Mouse (Mus musculus): ENCODE results near the gene 2010111I01Rik. TPM values are rescaled to one million over a fixed set of nuclear protein-coding genes. Genes with fewer than 3 reads are reported as not detected.

The 2010111I01Rik gene
- polyA plus RNA-seq, 1 experiment from 2014 or later, result 144 TPM

DNA sequence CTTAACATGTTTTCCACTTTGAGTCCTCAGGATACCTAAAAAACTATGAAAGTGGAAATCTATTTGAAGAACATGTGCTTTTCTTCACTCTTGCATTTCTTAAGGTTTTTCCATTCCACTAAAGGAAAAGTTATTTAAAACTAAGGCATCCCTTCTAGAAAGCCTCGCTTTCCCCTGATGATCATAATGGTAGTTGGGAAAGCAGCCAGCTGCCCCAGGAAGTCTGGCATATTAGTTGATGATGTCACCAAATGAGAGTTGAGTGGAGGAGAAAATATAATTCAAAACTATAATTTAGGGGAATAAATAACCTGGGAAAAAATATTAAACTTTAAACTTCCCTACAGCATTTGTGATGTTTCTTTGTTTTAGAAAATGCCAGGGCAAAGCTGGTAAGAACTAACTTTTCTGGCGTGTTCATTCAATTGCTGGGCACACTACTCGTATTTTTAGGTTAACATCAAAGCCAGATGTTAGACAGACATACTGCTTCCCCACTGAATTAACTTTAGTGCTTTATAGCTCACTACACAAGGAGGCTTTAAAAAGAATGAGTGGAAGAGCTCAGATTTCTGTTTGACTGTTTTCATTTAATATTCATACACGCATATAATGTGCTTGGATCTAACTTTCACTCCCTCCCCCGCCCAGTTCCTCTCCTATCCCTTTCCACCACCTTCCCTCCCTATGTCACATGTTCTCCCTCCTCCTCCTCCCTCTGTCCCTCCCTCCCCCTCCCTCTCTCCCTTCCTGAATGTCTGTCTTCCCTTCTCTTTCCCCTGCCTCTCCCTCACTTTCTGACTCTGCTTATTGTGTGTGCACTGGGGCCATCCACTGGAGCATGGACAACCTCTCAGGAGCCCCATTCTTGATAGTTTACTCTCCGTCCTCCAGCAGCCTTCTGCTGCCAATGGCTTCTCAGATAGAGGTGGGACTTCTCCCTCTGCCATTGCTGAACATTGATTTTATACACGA is 58.8 kb downstream of the 2010111I01Rik start:
- no peak overlapping the region for H3K9ac ChIP-seq (ENCODE audit: low read depth, low read length)
- no peaks in the 10 kb centered on the region for H3K9me3 ChIP-seq (ENCODE audit: control insufficient read depth, low read length)
- peak; percentile 83 for DNase-seq (ENCODE audit: low spot score)
- no peak overlapping the region for H3K4me3 ChIP-seq (ENCODE audit: low read depth, low read length)
- no peaks in the 10 kb centered on the region for H3K27me3 ChIP-seq (replicated peaks; ENCODE audit: control insufficient read depth, insufficient read depth, low read length)
- H3K4me2 ChIP-seq (ENCODE audit: low read depth, low read length), result peak overlapping the region; percentile 5; the same call in 1 of the 2 replicates
- 25% methylated on average over 7 of the region's 7 CpGs for WGBS
- ATAC-seq (ENCODE audit: low read depth), result peak; percentile 88
- H3K4me1 ChIP-seq (ENCODE audit: control insufficient read depth, insufficient read depth, low read length), result peaks cover 22% of the 10 kb centered on the region
- peak overlapping the region; percentile 72 for H3K27ac ChIP-seq (replicated peaks; ENCODE audit: low read depth, low read length)
- H3K36me3 ChIP-seq (ENCODE audit: control insufficient read depth, insufficient read depth, low read length), result no peaks in the 10 kb centered on the region

DNA sequence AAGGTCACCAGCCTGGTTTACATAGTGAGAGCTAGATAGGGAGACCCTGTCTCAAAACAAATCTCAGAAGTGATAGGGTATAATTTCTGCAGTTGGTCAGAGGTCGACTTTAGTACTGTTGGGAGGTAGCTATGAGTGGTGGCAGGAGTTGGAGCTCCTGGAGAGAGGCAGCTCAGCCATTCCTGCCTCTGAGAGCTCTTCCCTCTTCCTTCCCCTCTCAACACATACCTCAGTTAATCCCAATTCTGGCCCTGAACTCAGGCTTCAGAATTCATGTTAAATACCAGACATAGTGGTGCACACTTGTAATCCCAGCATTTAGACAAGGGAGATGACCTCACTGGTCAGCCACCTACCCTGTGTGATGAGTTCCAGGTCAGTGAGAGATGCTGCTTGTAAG is 65.3 kb downstream of the 2010111I01Rik start:
- 33% methylated on average over 1 of the region's 1 CpGs for WGBS
- no peak for ATAC-seq (ENCODE audit: low read depth)
- no peak overlapping the region for H3K4me3 ChIP-seq (ENCODE audit: low read depth, low read length)
- no peak for DNase-seq (ENCODE audit: low spot score)
- no peaks in the 10 kb centered on the region for H3K36me3 ChIP-seq (ENCODE audit: control insufficient read depth, insufficient read depth, low read length)
- no peaks in the 10 kb centered on the region for H3K9me3 ChIP-seq (ENCODE audit: control insufficient read depth, low read length)
- no peak overlapping the region for H3K9ac ChIP-seq (ENCODE audit: low read depth, low read length)
- peaks cover 13% of the 10 kb centered on the region; the same call in 1 of the 2 replicates for H3K4me1 ChIP-seq (ENCODE audit: control insufficient read depth, insufficient read depth, low read length)
- H3K27ac ChIP-seq (replicated peaks; ENCODE audit: low read depth, low read length), result no peak overlapping the region
- H3K27me3 ChIP-seq (replicated peaks; ENCODE audit: control insufficient read depth, insufficient read depth, low read length), result no peaks in the 10 kb centered on the region
- H3K4me2 ChIP-seq (ENCODE audit: low read depth, low read length), result no peak overlapping the region

DNA sequence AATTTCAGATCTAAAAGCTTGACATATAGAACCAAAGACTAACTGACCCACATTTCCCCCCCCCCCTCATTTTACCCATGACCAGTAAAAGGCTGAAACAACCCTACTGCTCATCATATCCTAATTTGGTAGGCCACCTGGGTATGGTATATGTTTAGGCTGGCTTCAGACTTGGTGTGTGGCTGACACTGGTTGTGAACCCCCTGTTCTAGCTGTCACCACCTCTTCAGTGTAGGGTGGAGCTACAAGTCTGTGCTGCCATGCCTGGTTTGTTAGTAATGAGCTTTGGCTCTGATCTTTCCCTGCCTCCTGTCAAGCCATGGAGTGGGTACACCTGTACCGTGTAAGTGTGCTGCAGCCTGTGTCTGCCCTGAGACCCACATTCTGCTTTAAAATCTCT is 66.6 kb downstream of the 2010111I01Rik start:
- 75% methylated on average over 1 of the region's 1 CpGs for WGBS
- no peak overlapping the region for H3K4me2 ChIP-seq (ENCODE audit: low read depth, low read length)
- no peak overlapping the region for H3K27ac ChIP-seq (replicated peaks; ENCODE audit: low read depth, low read length)
- H3K27me3 ChIP-seq (replicated peaks; ENCODE audit: control insufficient read depth, insufficient read depth, low read length), result no peaks in the 10 kb centered on the region
- DNase-seq (ENCODE audit: low spot score) (no peak), ATAC-seq (ENCODE audit: low read depth) (no peak)
- H3K9me3 ChIP-seq (ENCODE audit: control insufficient read depth, low read length), result no peaks in the 10 kb centered on the region
- no peak overlapping the region for H3K4me3 ChIP-seq (ENCODE audit: low read depth, low read length)
- H3K9ac ChIP-seq (ENCODE audit: low read depth, low read length), result no peak overlapping the region
- H3K4me1 ChIP-seq (ENCODE audit: control insufficient read depth, insufficient read depth, low read length), result peaks cover 13% of the 10 kb centered on the region; the same call in 1 of the 2 replicates
- no peaks in the 10 kb centered on the region for H3K36me3 ChIP-seq (ENCODE audit: control insufficient read depth, insufficient read depth, low read length)

DNA sequence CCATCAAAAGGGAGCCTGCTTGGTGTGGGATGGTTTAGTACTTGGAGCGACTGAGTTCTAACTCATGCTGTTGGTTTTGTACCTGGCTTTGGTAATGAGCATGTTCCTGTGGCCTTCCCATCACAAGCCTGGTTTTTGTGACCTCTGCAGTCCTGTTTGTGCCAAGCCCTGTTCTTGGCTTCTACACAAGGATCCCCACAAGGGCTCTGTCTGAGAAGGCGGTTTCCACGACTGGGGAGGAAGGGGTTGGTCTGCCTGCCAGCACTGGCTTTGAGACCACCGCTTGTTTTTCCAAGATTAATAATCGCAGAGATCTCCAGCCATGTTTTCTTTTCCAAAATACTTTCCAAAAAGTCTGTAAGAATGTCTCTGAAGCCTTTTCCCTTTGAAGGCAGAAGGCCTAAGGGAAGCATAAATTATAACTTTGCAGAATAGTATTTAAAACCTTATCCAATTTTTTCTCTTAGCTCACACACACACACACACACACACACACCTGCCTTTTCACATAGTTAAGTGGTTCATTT is 67.7 kb downstream of the 2010111I01Rik start:
- Histone ChIP-seq H3K36me3 (ENCODE audit: control insufficient read depth, insufficient read depth, low read length) (no peaks in the 10 kb centered on the region), H3K27me3 (replicated peaks; ENCODE audit: control insufficient read depth, insufficient read depth, low read length) (no peaks in the 10 kb centered on the region), H3K4me3 (ENCODE audit: low read depth, low read length) (no peak overlapping the region), H3K27ac (replicated peaks; ENCODE audit: low read depth, low read length) (peak overlapping the region; percentile 77), H3K4me1 (ENCODE audit: control insufficient read depth, insufficient read depth, low read length) (peaks cover 13% of the 10 kb centered on the region; the same call in 1 of the 2 replicates), H3K9me3 (ENCODE audit: control insufficient read depth, low read length) (no peaks in the 10 kb centered on the region), H3K4me2 (ENCODE audit: low read depth, low read length) (no peak overlapping the region), H3K9ac (ENCODE audit: low read depth, low read length) (no peak overlapping the region)
- ATAC-seq (ENCODE audit: low read depth), result peak; percentile 70; the same call in 1 of the 2 replicates
- 63% methylated on average over 5 of the region's 5 CpGs for WGBS
- peak; percentile 78 for DNase-seq (ENCODE audit: low spot score)

DNA sequence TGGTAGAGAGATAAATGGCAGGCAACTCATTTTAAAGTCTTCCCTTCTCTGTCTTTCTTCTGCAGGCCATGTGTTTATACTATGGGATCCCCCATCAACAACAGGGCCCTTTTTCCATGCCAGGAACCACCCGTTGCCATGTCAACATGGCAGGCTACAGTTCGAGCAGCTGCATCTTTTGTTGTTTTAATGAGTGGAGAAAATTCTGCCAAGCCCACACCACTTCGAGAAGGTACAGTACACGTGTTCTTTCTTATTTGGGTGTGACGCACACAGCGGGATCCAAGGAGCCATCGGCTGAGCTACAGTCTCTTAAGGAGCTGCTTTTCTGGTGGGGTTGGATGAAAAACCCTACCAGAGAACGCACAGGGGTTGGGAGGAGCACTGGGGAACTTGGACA is 68.3 kb downstream of the 2010111I01Rik start:
- peak overlapping the region; percentile 77 for H3K27ac ChIP-seq (replicated peaks; ENCODE audit: low read depth, low read length)
- H3K4me2 ChIP-seq (ENCODE audit: low read depth, low read length), result no peak overlapping the region
- DNase-seq (ENCODE audit: low spot score) (peak; percentile 48), ATAC-seq (ENCODE audit: low read depth) (peak; percentile 51; the same call in 1 of the 2 replicates)
- no peak overlapping the region for H3K4me3 ChIP-seq (ENCODE audit: low read depth, low read length)
- no peaks in the 10 kb centered on the region for H3K36me3 ChIP-seq (ENCODE audit: control insufficient read depth, insufficient read depth, low read length)
- no peaks in the 10 kb centered on the region for H3K9me3 ChIP-seq (ENCODE audit: control insufficient read depth, low read length)
- H3K9ac ChIP-seq (ENCODE audit: low read depth, low read length), result no peak overlapping the region
- no peaks in the 10 kb centered on the region for H3K27me3 ChIP-seq (replicated peaks; ENCODE audit: control insufficient read depth, insufficient read depth, low read length)
- WGBS, result 61% methylated on average over 8 of the region's 8 CpGs
- peaks cover 13% of the 10 kb centered on the region; the same call in 1 of the 2 replicates for H3K4me1 ChIP-seq (ENCODE audit: control insufficient read depth, insufficient read depth, low read length)

DNA sequence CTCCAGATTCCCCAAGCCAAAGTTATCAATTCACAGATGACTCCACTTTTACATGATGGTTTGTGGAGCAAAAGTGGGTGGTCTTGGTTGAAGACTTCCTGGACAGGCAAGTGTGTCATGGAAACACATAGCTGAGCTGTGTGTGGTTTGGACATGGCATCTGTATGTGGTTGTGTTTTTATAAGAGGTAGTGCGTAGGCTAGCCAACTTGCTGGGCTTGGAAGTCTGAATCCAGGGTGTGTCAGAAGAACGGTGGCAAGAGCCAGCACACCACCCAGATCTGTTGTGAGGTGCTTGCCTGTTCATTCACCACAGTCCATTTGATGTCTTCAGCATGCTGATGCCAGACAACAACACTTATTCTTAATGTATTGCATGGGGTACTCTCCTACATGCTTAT is 68.7 kb downstream of the 2010111I01Rik start:
- no peaks in the 10 kb centered on the region for H3K9me3 ChIP-seq (ENCODE audit: control insufficient read depth, low read length)
- 87% methylated on average over 2 of the region's 2 CpGs for WGBS
- no peak overlapping the region for H3K4me2 ChIP-seq (ENCODE audit: low read depth, low read length)
- DNase-seq (ENCODE audit: low spot score) (no peak), ATAC-seq (ENCODE audit: low read depth) (no peak)
- no peak overlapping the region for H3K9ac ChIP-seq (ENCODE audit: low read depth, low read length)
- no peak overlapping the region for H3K4me3 ChIP-seq (ENCODE audit: low read depth, low read length)
- H3K4me1 ChIP-seq (ENCODE audit: control insufficient read depth, insufficient read depth, low read length), result peaks cover 13% of the 10 kb centered on the region; the same call in 1 of the 2 replicates
- H3K27me3 ChIP-seq (replicated peaks; ENCODE audit: control insufficient read depth, insufficient read depth, low read length), result no peaks in the 10 kb centered on the region
- peak overlapping the region; percentile 77 for H3K27ac ChIP-seq (replicated peaks; ENCODE audit: low read depth, low read length)
- no peaks in the 10 kb centered on the region for H3K36me3 ChIP-seq (ENCODE audit: control insufficient read depth, insufficient read depth, low read length)

DNA sequence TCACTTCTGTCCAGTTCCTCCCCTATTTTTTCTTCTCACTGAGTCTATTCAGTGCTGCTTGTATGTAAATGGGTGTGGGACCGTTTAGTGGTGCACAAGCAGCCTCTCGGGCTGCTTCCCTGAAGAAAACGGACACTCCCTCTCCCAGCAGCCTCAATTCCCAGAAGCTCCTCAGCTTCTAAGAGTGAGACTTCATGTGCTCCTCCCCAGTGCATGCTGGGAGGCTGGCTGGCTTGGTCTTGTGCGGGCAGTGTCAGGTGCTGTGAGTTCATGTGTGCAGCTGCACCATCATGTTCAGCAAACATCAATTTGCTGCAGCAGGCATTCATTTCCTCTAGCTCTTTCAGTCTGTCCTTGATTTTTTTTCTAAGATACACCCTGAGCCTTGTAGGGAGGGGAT is 70.0 kb downstream of the 2010111I01Rik start:
- Histone ChIP-seq H3K27me3 (replicated peaks; ENCODE audit: control insufficient read depth, insufficient read depth, low read length) (no peaks in the 10 kb centered on the region), H3K4me1 (ENCODE audit: control insufficient read depth, insufficient read depth, low read length) (peaks cover 22% of the 10 kb centered on the region), H3K9ac (ENCODE audit: low read depth, low read length) (no peak overlapping the region; the same call in 1 of the 2 replicates), H3K9me3 (ENCODE audit: control insufficient read depth, low read length) (no peaks in the 10 kb centered on the region), H3K4me3 (ENCODE audit: low read depth, low read length) (no peak overlapping the region), H3K36me3 (ENCODE audit: control insufficient read depth, insufficient read depth, low read length) (no peaks in the 10 kb centered on the region), H3K4me2 (ENCODE audit: low read depth, low read length) (no peak overlapping the region), H3K27ac (replicated peaks; ENCODE audit: low read depth, low read length) (no peak overlapping the region)
- DNase-seq (ENCODE audit: low spot score), result no peak
- ATAC-seq (ENCODE audit: low read depth), result no peak
- WGBS, result 66% methylated on average over 4 of the region's 4 CpGs

DNA sequence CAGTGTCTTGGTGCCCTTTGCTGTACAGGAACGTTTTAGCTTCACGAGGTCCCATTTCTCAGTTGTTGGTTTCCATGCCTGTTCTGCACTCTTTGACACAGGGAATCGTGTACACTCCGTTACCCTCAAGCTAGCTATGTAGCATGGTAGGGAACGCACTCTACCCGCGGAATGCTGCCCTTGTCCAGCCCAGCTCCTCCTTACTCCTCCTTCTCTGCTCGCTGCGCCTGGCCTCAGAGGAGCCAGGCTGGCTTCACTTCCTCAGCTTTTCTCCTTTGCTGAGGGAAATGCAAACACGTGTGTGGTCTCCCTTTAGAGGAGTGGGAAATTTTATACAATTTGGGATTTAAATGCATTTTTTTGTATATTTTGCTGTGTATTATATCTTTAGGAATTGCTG is 73.2 kb downstream of the 2010111I01Rik start:
- H3K9ac ChIP-seq (ENCODE audit: low read depth, low read length), result no peak overlapping the region
- WGBS, result 44% methylated on average over 10 of the region's 10 CpGs

More for the DNA sequence above, 73.2 kb downstream of the 2010111I01Rik start:
- Histone ChIP-seq H3K4me3 (ENCODE audit: low read depth, low read length) (no peak overlapping the region), H3K4me1 (ENCODE audit: control insufficient read depth, insufficient read depth, low read length) (peaks cover 19% of the 10 kb centered on the region), H3K4me2 (ENCODE audit: low read depth, low read length) (no peak overlapping the region), H3K36me3 (ENCODE audit: control insufficient read depth, insufficient read depth, low read length) (no peaks in the 10 kb centered on the region), H3K27ac (replicated peaks; ENCODE audit: low read depth, low read length) (peak overlapping the region; percentile 21; the same call in 1 of the 2 replicates), H3K9me3 (ENCODE audit: control insufficient read depth, low read length) (no peaks in the 10 kb centered on the region), H3K27me3 (replicated peaks; ENCODE audit: control insufficient read depth, insufficient read depth, low read length) (no peaks in the 10 kb centered on the region)
- ATAC-seq (ENCODE audit: low read depth), result no peak
- no peak for DNase-seq (ENCODE audit: low spot score)

Measured in embryonic facial prominence, embryonic 14.5 days (tissue).